Mouse (Mus musculus): ENCODE measurements at regions not wholly inside any gene's neighbourhood (a gene's known extent, or its start where the extent isn't known, plus 50 kb on each side); places are given as distances from the start of the nearest gene placed in this dataset.

DNA sequence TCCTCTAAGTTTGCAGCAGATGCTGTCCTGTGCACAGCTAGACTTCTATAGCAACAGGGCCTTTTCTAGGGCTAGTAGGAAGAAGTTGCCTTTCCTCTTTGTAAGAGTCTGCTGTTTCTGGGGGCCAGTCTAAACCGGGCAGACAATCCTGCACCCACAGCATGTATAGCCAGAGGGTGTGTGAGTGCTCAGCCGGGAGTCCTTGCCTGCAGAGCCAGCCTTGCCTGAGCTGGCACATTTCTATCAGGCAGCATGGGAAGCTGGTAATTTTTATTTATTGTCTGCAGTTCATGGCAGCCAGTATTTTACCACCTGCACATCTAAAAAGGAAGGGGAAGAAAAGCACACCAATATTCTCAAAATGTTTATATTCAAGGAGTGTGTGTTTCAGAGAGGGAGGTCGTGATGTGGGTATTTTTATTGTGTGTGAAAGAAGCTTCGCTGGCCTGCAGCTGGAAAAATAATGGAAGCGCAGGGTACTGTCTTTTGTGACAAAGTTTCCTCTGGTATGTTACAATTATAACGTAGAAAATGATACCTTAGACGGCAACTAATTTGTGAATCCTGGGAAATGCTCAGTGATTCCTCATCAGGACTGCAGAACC is 940.5 kb downstream of the 5730522E02Rik start:
- Histone ChIP-seq H3K4me3 (ENCODE audit: low read depth, low read length) (no peak overlapping the region), H3K27me3 (ENCODE audit: control insufficient read depth, insufficient read depth, low read length) (no peaks in the 10 kb centered on the region), H3K27ac (ENCODE audit: low read length) (no peak overlapping the region), H3K9ac (replicated peaks; ENCODE audit: low read depth, low read length) (no peak overlapping the region), H3K9me3 (ENCODE audit: control insufficient read depth, low read depth, low read length) (no peaks in the 10 kb centered on the region), H3K36me3 (ENCODE audit: control insufficient read depth, insufficient read depth, low read length) (no peaks in the 10 kb centered on the region), H3K4me1 (ENCODE audit: control insufficient read depth, insufficient read depth, low read length) (no peaks in the 10 kb centered on the region), H3K4me2 (replicated peaks; ENCODE audit: low read depth, low read length) (no peak overlapping the region)
- 36% methylated on average over 7 of the region's 7 CpGs for WGBS
- ATAC-seq (ENCODE audit: insufficient number of reproducible peaks, insufficient read depth, low FRiP score, low read depth): no peak

DNA sequence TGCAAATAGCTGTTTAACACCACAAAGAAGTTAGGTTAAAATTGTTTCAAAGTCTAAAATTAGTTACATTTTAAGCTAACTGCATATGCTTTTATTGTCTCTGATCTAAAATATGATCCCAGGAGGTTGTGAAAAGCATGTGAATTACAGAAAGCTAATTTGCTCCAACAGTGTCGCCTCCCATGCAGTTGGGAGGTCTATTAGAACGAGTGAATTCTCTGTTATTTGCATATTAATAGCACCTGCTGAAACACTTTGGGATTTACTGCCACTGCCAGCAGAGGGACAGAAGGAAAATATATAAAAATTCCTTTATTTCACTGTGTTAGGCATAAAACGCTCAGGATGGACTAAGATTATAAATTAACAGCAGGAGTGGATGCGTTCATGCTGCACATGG is 947.7 kb downstream of the 5730522E02Rik start:
- no peaks in the 10 kb centered on the region for H3K9me3 ChIP-seq (ENCODE audit: control insufficient read depth, low read depth, low read length)
- H3K4me1 ChIP-seq (ENCODE audit: control insufficient read depth, insufficient read depth, low read length): no peaks in the 10 kb centered on the region
- H3K4me2 ChIP-seq (replicated peaks; ENCODE audit: low read depth, low read length): no peak overlapping the region
- no peaks in the 10 kb centered on the region for H3K36me3 ChIP-seq (ENCODE audit: control insufficient read depth, insufficient read depth, low read length)
- no peak overlapping the region for H3K4me3 ChIP-seq (ENCODE audit: low read depth, low read length)
- no peak overlapping the region for H3K9ac ChIP-seq (replicated peaks; ENCODE audit: low read depth, low read length)
- 42% methylated on average over 4 of the region's 4 CpGs for WGBS
- no peak overlapping the region for H3K27ac ChIP-seq (ENCODE audit: low read length)
- H3K27me3 ChIP-seq (ENCODE audit: control insufficient read depth, insufficient read depth, low read length): no peaks in the 10 kb centered on the region
- no peak for ATAC-seq (ENCODE audit: insufficient number of reproducible peaks, insufficient read depth, low FRiP score, low read depth)

DNA sequence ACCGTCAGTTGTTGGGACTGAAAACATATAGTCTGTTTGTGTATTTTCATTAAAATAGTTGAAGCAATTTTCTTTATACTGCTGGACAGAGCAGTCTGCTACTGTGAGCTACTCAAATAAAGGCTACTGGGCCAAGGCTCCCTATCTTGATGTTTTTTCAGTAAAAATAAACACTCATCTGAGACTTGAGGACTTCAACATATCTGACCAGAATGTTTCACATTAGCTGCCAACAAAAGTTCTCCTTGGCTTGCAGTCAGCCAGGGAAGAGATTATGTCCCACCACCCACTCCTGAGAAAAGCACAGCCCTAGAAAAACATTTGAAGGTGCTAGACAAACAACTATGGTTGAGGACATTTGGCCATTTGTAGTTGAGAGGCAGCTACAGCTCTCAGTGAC is 950.9 kb downstream of the 5730522E02Rik start:
- H3K36me3 ChIP-seq (ENCODE audit: control insufficient read depth, insufficient read depth, low read length): no peaks in the 10 kb centered on the region
- no peak for ATAC-seq (ENCODE audit: insufficient number of reproducible peaks, insufficient read depth, low FRiP score, low read depth)
- H3K4me1 ChIP-seq (ENCODE audit: control insufficient read depth, insufficient read depth, low read length): no peaks in the 10 kb centered on the region
- H3K27me3 ChIP-seq (ENCODE audit: control insufficient read depth, insufficient read depth, low read length): no peaks in the 10 kb centered on the region
- H3K4me3 ChIP-seq (ENCODE audit: low read depth, low read length): no peak overlapping the region
- no peak overlapping the region for H3K9ac ChIP-seq (replicated peaks; ENCODE audit: low read depth, low read length)
- H3K27ac ChIP-seq (ENCODE audit: low read length): no peak overlapping the region
- no peaks in the 10 kb centered on the region for H3K9me3 ChIP-seq (ENCODE audit: control insufficient read depth, low read depth, low read length)
- 85% methylated on average over 1 of the region's 1 CpGs for WGBS
- no peak overlapping the region for H3K4me2 ChIP-seq (replicated peaks; ENCODE audit: low read depth, low read length)

DNA sequence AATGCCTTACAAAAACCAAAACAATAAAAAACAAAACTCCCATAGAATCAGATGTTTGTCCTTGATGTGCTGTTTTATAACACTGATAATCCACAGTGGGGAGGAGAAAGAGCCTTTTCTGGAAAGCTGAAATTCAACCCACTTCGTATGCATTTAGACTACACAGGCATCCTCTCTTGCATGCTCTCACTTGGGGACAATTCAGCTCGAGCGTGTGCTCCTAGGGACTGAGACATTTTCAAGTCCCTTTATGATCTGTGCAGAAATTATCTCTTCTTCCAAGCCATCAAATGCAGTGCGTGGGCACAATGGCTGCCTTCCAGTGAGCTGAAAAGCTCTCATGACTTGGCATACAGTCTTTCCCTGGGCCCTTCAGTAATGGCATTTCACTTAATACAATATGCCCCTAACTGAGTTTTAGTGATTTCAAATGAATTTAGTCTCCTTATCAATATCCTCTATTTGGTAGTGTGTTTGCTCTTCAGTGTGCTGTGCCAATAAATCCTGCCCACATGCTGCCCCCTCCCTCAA is 977.1 kb downstream of the 5730522E02Rik start:
- Histone ChIP-seq H3K4me3 (ENCODE audit: low read depth, low read length) (no peak overlapping the region), H3K36me3 (ENCODE audit: control insufficient read depth, insufficient read depth, low read length) (no peaks in the 10 kb centered on the region), H3K4me2 (replicated peaks; ENCODE audit: low read depth, low read length) (no peak overlapping the region), H3K27ac (ENCODE audit: low read length) (no peak overlapping the region), H3K9ac (replicated peaks; ENCODE audit: low read depth, low read length) (no peak overlapping the region), H3K4me1 (ENCODE audit: control insufficient read depth, insufficient read depth, low read length) (no peaks in the 10 kb centered on the region), H3K27me3 (ENCODE audit: control insufficient read depth, insufficient read depth, low read length) (no peaks in the 10 kb centered on the region), H3K9me3 (ENCODE audit: control insufficient read depth, low read depth, low read length) (no peaks in the 10 kb centered on the region)
- 70% methylated on average over 4 of the region's 4 CpGs for WGBS
- no peak for ATAC-seq (ENCODE audit: insufficient number of reproducible peaks, insufficient read depth, low FRiP score, low read depth)

All from stomach, embryonic 14.5 days (tissue).